Mouse (Mus musculus) kidney, adult 2 months (tissue): Measurements from ENCODE around the gene Ccdc194.

Source experiments
- CTCF ChIP-seq: fragments of 200-500 bp; conservative IDR thresholded peaks from 2 replicates; pipeline ENCODE4 v1.5.1; 2011; ENCODE audit warnings: low read depth, mild to moderate bottlenecking, control low read depth, low read length, moderate library complexity, mixed read lengths; ENCODE audit not compliant: insufficient read depth, insufficient read length
- POLR2A ChIP-seq: fragments of 200-500 bp; IDR thresholded peaks from one replicate; pipeline ENCODE4 v1.6.1; 2011; ENCODE audit warnings: low read depth, low read length, control low read depth

- TF ChIP-seq CTCF (no peak), POLR2A (no peak)
Measured at GRCm38 (mm10) chr8:71558071-71558957, 32.8 kb upstream of the Ccdc194 start, which contains the start of gene Tmem221.
